Mouse (Mus musculus): ENCODE results near the gene Ptpa. TPM values are rescaled to one million over a fixed set of nuclear protein-coding genes. Genes with fewer than 3 reads are reported as not detected.

The Ptpa gene
- total RNA-seq, 2 experiments from 2014 or later: 177 to 178 TPM

DNA sequence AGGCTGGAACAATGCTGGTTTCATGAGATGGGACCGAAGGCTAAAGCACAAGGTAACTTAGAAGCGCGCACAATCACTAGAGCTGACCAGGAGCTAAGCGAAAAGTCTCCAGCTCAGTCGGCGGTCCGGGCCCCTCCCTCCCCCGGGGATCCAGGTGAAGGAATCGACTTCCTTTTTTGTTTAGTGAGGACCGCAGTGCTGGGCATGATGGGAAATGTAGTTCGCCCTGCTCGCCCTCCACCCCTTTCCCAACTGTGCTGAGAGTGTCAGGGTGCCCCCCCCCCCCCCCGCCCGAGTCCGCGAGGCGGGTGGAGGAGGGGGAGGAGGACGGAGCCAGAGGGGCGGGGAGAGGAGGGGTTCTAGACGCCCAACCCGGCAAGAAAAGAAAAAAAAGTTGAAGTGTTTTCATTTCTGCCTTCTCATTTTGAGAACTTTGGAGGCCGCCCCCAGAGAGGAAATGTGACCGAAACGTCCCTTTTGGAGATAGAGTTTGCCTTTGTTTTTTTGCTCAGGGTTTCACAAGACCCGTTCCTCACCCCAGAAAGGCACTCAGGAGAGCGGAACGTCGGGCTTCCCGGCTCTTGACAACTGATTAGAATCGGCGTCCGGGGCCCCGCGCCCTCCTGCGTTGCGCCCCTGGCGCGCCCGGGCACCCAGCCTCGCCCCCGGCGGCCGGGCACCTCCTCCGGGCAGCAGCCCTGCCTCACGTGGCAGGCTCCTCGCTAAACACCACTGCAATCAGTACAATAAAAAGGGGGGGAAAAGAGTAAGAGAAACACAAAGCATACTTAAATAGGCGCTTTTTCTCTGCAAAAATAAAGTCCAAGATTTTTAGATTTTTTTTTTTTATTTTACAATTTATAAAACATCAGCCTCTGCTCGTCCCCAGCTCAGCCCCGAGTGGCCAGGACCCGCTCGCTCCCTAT lies 56.2 kb downstream of the Ptpa start:
- Histone ChIP-seq H3K4me3 (peak overlapping the region; percentile 83), H3K27ac (peak overlapping the region; percentile 98)
- TF ChIP-seq CTCF (IDR thresholded peaks at IDR 0.05): no peak; the same call in 1 of the 2 replicates
- peak; percentile 73 to 79 for DNase-seq (ENCODE audit: extremely low spot score in 1 of 2, low spot score in 2 of 2)
- intact Hi-C loops (cut with DNase I): loop anchor here (1.0 to 5.0 kb wide), 5 partner anchors 31 to 300 kb away; no protein-coding TSS in a partner anchor

DNA sequence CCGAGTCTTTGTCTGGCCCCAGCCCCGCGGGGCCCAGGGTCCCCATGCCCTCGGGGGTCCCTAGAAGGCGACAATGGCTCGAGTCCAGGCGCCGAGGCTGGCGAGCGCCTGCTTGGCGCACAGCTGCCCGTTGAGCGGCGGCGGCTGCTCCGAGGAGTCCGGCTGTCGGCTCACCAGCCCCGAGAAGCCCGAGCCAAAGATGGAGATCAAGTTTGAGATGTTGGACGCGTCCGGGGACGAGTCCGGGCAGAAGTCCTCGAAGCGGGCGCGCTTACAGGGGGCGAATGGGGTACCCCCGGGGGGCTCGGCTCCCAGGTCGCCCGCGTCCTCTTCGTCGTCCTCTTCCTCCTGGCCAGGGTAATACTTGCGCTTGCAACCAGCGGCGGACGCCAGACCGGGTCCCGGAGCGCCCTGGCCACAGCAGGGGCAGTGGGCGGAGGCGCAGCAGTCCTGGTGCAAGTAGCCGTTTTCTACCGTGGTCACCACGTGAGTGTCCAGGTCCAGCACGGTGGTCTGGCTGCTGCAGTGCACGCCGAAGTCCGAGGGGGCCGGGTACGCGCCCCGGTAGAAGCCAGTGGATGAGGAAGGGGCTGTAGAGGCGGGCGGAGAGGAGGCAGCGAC lies 57.0 kb downstream of the Ptpa start:
- no peak for TF ChIP-seq CTCF (IDR thresholded peaks at IDR 0.05)
- Histone ChIP-seq H3K27ac (peak overlapping the region; percentile 98), H3K4me3 (peak overlapping the region; percentile 83)
- DNase-seq (ENCODE audit: extremely low spot score in 1 of 2, low spot score in 2 of 2): peak; percentile 41 to 50
- intact Hi-C loops (cut with DNase I): loop anchor here (1.0 to 5.0 kb wide), 4 partner anchors 120 to 299 kb away; no protein-coding TSS in a partner anchor

DNA sequence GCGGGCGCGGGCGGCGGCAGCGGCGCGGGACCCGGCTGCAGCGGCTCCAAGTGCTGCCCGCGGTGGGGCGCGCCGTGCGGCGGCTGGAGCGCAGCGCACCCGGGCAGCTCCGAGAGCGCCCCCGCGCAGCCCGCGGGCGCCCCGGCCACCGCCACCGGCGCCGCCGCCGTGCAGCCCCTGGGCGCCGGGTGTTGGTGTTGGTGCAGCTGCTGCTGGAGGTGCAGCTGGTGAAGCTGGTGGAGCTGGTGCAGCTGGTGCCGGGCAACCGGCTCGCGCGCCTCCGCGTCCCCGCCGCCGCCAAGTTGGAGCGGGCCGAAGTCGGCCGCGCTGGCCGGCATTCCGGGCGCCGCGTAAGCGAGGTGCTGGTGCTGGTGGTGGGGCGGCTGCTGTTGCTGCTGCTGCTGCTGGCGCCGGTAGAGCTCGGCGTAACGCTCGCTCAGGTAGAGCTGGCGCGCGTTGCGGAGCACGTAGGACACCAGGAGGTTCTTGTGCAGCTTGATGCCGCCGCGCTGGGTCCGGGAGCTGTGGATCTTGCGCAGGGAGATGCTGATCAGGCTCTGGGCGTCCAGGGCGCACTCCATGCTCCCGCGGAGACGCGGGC lies 57.7 kb downstream of the Ptpa start:
- Histone ChIP-seq H3K4me3 (peak overlapping the region; percentile 83), H3K27ac (peak overlapping the region; percentile 98)
- DNase-seq (ENCODE audit: extremely low spot score in 1 of 2, low spot score in 2 of 2): peak; percentile 68
- intact Hi-C loops (cut with DNase I): loop anchor here (1.0 to 5.0 kb wide), 4 partner anchors 120 to 299 kb away; no protein-coding TSS in a partner anchor
- TF ChIP-seq CTCF (IDR thresholded peaks at IDR 0.05): no peak

DNA sequence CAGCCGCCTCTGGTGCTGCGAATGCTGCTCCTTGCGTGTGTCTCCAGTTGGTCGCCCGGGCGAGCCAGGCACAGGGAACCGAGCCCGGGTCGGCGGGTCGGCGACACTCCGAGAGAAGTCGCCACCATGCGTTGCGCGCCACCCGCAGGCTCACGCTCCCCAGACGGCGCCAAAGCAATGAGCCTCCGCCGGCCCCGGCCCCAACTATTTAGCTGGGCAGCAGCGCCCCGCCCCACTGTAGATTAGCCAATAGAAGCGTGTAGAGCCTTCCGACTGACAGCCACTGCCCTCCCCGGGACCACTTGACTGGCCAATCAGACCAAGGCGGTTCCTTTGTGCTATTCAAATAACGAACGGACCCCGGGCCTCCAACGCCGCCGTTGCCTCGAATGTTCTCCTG lies 58.2 kb downstream of the Ptpa start, which contains the start of gene Ier5l:
Gene Ier5l, minus strand, starts transcription at position 181 of the 400 bp plus-strand sequence.
- Histone ChIP-seq H3K4me3 (peak within 1 kb of the TSS; percentile 83), H3K27ac (peak within 1 kb of the TSS; percentile 98)
- peak; percentile 95 to 96 for DNase-seq (ENCODE audit: extremely low spot score in 1 of 2, low spot score in 2 of 2)
- TF ChIP-seq CTCF (IDR thresholded peaks at IDR 0.05): no peak; the same call in 1 of the 2 replicates
- intact Hi-C loops (cut with DNase I): loop anchor here (5.0 kb wide), 2 partner anchors 138 to 298 kb away; no protein-coding TSS in a partner anchor

DNA sequence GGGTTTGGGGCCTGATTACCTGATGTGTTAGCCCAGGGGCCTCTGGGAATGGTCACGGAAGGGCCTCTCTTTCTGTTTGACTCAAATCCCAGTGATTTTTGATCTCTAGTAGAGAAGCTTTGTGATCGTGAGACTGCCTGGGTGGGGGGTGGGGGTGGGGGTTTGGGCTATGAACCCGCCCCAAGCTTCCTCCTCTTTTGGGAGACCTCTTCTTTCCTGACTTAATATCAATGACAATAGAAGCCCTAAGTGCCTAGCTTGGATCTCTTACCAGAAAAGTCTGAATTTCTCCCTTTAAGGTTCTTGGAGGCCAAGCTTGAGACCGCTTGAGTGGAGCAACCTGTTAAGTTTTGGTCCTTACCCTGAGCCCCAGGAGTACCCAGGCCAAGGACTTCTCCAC lies 58.9 kb downstream of the Ptpa start:
- intact Hi-C loops (cut with DNase I): loop anchor here (5.0 kb wide), 2 partner anchors 138 to 298 kb away; no protein-coding TSS in a partner anchor
- no peak for DNase-seq (ENCODE audit: extremely low spot score in 1 of 2, low spot score in 2 of 2)
- H3K4me3 ChIP-seq: no peak overlapping the region
- no peak for TF ChIP-seq CTCF (IDR thresholded peaks at IDR 0.05)
- H3K27ac ChIP-seq: no peak overlapping the region

DNA sequence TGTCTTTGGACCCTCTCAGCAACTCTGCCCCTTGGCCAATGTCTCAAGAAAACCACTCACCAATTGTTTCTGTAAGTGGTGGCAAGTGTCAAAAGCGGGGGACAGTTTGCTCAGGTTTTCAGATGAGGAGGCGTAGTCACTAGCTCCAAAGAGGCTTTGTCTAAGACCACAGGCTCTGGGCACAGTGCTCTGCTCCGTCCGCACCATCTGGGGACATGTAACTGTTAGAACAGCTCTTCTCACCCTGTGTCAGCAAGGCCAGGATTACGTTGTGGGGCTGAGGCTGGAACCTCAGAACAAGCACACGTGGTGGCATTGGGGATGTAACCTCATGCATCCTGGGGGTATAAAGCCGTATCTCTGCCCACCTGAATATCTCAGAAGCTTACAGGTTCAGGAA lies 59.6 kb downstream of the Ptpa start:
- TF ChIP-seq CTCF (IDR thresholded peaks at IDR 0.05): no peak
- Histone ChIP-seq H3K27ac (no peak overlapping the region), H3K4me3 (no peak overlapping the region)
- no peak for DNase-seq (ENCODE audit: extremely low spot score in 1 of 2, low spot score in 2 of 2)
- intact Hi-C loops (cut with DNase I): no loop called here

DNA sequence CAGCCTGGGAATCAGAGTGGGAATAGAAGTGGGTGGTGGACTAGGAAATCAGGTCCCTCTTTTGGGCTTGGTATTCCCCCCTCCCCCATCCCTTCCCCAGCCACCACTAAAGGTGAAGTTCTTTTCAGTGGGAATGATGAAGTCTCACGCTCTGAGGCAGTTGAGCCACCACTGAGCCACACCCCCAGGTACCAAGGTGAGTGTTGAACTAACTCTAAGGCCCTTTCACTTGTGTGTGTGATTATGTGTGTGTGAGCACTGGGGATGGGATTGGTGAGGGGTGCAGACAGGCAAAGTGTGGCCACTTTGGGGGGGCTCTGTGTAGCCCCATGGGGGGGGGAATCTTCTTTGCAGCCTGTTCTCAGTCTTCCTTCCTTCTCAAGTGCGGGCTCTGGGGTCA lies 60.4 kb downstream of the Ptpa start:
- no peak for DNase-seq (ENCODE audit: extremely low spot score in 1 of 2, low spot score in 2 of 2)
- intact Hi-C loops (cut with DNase I): no loop called here
- H3K27ac ChIP-seq: no peak overlapping the region
- no peak for TF ChIP-seq CTCF (IDR thresholded peaks at IDR 0.05)
- no peak overlapping the region for H3K4me3 ChIP-seq

DNA sequence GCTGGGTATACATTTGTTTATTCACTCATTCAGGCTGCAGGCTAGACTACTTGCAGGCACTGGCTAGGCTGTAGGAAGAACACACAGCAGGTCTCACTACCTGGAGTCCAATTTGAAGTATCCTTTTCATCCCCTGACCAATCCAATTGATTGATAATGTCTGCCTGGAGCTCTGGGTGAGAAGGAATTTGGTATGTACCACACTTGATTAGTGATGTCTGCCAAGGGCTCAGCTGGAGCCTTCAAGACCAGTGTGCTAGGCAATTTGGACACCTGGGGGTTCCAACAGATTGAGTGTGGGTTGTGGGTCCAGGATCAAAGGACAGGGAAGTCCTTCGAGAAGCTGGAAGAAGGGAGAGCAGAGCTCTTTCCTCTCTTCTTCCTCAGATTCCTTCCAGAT lies 62.7 kb downstream of the Ptpa start:
- no peak for TF ChIP-seq CTCF (IDR thresholded peaks at IDR 0.05)
- intact Hi-C loops (cut with DNase I): no loop called here
- DNase-seq (ENCODE audit: extremely low spot score in 1 of 2, low spot score in 2 of 2): no peak
- no peak overlapping the region for H3K27ac ChIP-seq
- no peak overlapping the region for H3K4me3 ChIP-seq

DNA sequence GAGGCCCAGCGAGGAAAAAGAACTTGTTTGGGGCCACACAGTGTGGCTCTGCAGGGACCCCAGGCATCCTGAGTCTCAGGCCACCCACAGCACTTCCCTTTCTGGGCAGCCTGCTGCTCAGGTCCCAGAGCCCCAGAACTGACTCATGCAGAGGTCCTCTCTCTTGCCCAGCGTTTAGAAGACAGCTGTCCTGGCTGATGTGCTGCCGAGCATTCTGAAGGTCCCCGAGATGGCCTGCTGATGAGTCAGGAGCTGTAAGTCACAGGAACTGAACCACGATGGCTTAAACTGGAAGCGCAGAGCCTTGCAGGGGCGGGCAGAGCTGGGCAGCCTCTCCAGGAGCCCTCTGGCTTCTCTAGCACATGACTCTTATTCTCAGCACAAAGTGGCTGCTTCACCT lies 71.8 kb downstream of the Ptpa start:
- H3K4me3 ChIP-seq: no peak overlapping the region
- TF ChIP-seq CTCF (IDR thresholded peaks at IDR 0.05): no peak
- peak overlapping the region; percentile 24; the same call in 1 of the 2 replicates for H3K27ac ChIP-seq
- intact Hi-C loops (cut with DNase I): no loop called here
- peak in 1 of 2 experiments; percentile 25 for DNase-seq (ENCODE audit: extremely low spot score in 1 of 2, low spot score in 2 of 2)

DNA sequence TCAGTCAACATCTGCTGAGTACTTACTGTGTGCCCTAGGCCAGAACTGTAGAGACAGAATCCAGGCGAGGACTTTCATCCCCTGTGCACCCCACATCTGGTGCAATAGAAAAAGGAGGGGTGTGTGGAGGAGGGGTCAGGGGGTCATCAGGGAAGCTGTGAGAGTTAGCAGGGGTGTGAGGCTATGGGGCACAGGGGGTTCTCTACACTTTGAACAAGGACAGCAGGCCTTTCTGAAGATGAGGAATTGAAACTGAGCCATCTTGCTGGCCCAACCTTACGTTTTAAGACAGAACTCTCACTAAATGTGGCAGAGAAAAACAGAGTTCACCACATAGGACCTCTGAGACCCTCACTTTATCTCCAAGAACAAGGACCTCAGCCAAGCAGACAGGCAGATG lies 74.5 kb downstream of the Ptpa start:
- Histone ChIP-seq H3K27ac (no peak overlapping the region), H3K4me3 (no peak overlapping the region)
- no peak for DNase-seq (ENCODE audit: extremely low spot score in 1 of 2, low spot score in 2 of 2)
- intact Hi-C loops (cut with DNase I): no loop called here
- no peak for TF ChIP-seq CTCF (IDR thresholded peaks at IDR 0.05)

DNA sequence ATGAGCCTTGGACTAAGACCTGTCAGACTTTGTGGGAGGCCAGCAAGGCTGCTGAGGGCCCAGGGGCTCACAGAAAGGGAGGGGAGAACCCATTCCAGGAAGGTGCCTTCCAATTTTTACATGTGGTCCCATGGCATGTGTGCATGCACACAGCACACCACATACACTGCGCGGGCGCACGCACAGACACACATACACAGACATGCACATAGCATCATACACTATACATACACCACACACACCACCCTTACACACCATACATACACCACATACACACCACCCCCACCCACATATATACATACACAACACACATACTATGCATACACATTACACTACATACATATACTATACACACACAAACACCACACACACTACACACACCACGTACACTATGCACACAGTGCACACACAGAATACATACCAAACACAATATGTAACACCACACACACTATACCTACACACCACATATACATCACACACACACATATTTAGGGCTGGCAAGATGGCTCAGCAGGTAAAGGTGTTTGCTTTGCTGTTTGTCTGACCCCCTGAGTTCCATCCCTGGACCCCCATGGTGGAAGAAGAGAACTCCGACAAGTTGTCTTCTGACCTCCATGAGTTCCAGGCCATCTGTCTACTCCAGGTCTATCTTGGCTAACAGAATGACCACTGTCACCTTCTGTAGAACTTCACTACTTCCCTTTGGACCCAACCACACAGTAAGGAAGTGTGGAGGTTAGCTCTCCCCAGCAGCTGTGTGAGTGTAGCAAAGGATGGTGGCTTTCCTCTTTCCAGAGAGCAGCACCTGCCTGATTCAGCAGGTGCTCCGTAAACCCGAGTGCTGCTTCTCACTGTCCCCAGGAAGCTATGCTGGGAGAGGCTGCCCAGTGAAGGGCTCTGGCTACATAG lies 79.4 kb downstream of the Ptpa start:
- no peak overlapping the region; the same call in 1 of the 2 replicates for H3K4me3 ChIP-seq
- H3K27ac ChIP-seq: no peak overlapping the region

More for the DNA sequence above, 79.4 kb downstream of the Ptpa start:
- intact Hi-C loops (cut with DNase I): no loop called here
- DNase-seq (ENCODE audit: extremely low spot score in 1 of 2, low spot score in 2 of 2): no peak
- no peak for TF ChIP-seq CTCF (IDR thresholded peaks at IDR 0.05)

Data from left cerebral cortex, adult 2 months (tissue).